Mouse (Mus musculus) stomach, embryonic 14.5 days (tissue): ENCODE measurements around the gene Wapl. TPM values are rescaled to one million over a fixed set of nuclear protein-coding genes. Genes with fewer than 3 reads are reported as not detected.
A peak's percentile ranks its signal among the peaks of the same experiment; 100 is the strongest.

Source experiments
- ATAC-seq: fragments of 200-750 bp; cut with Nextera tagmentation; 2 replicates; pipeline ENCODE4 v1.8.0; 2017; ENCODE audit warnings: low read depth, moderate TSS enrichment; ENCODE audit not compliant: insufficient number of reproducible peaks, insufficient read depth, low FRiP score
- H3K27ac ChIP-seq: fragments of 300-500 bp; sonication (generic); 2 replicates; pipeline ENCODE4 v1.5.1; 2014; ENCODE audit warnings: mild to moderate bottlenecking, low read length, moderate library complexity, mixed read lengths
- H3K27me3 ChIP-seq: fragments of 300-500 bp; sonication (generic); 2 replicates; pipeline ENCODE4 v1.6.1; 2014; ENCODE audit warnings: low read length, control low read depth, mixed read lengths; ENCODE audit not compliant: control insufficient read depth, insufficient read depth
- H3K36me3 ChIP-seq: fragments of 300-500 bp; sonication (generic); 2 replicates; pipeline ENCODE4 v1.6.1; 2014; ENCODE audit warnings: mild to moderate bottlenecking, control low read depth, low read length, moderate library complexity, mixed read lengths; ENCODE audit not compliant: control insufficient read depth, insufficient read depth
- H3K4me1 ChIP-seq: fragments of 300-500 bp; sonication (generic); 2 replicates; pipeline ENCODE4 v1.6.1; 2014; ENCODE audit warnings: low read length, control low read depth, mixed read lengths; ENCODE audit not compliant: control insufficient read depth, insufficient read depth
- H3K4me2 ChIP-seq: fragments of 300-500 bp; sonication (generic); replicated peaks from 2 replicates; pipeline ENCODE4 v1.6.1; 2014; ENCODE audit warnings: low read depth, low read length, control low read depth
- H3K4me3 ChIP-seq: fragments of 300-500 bp; sonication (generic); 2 replicates; pipeline ENCODE4 v1.5.1; 2014; ENCODE audit warnings: low read depth, low read length, control low read depth
- H3K9ac ChIP-seq: fragments of 300-500 bp; sonication (generic); replicated peaks from 2 replicates; pipeline ENCODE4 v1.6.1; 2014; ENCODE audit warnings: low read depth, mild to moderate bottlenecking, control low read depth, low read length, moderate library complexity, mixed read lengths
- H3K9me3 ChIP-seq: fragments of 300-500 bp; sonication (generic); 2 replicates; pipeline ENCODE4 v1.6.1; 2016; ENCODE audit warnings: low read depth, low read length, control low read depth; ENCODE audit not compliant: control insufficient read depth
- WGBS: fragments of 180-500 bp; shearing (Covaris S2); extraction: QIAGEN DNeasy Blood & Tissue Kit; methylation state at CpG from one replicate; pipeline ENCODE4 v1.1.7; 2014; 5-methylcytosine and 5-hydroxymethylcytosine counted together
- polyA plus RNA-seq: library from polyadenylated mRNA; unstranded; fragments of >200 nt; fragmentation: Nextera tagmentation; extraction: Ambion mirVana; gene quantifications from 2 replicates; pipeline ENCODE4 v1.2.1, GENCODE M21; 2014

Wapl gene
- polyA plus RNA-seq, 1 experiment from 2014 or later, result 31.1 TPM

DNA sequence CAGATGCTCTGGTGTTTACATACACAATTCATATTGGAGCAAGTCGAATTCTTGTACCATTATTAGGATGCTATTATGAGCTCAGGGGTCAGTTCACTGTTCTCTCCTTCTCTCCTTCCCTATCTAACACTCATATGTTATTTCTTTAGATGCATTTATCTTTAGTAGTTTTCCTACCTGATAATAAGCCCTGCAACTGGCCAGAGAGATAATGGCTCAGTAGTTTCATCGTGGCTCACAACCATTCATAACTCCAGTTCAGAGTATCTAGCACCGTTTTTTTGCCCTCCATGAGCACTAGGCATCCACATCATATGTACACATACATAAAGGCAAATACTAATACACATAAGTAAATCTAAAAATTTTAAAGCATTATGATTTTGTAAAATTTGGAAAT lies 44.4 kb downstream of the Wapl start:
- no peak for ATAC-seq
- H3K4me2 ChIP-seq, result no peak overlapping the region
- 93% methylated on average over 3 of the region's 3 CpGs for WGBS

DNA sequence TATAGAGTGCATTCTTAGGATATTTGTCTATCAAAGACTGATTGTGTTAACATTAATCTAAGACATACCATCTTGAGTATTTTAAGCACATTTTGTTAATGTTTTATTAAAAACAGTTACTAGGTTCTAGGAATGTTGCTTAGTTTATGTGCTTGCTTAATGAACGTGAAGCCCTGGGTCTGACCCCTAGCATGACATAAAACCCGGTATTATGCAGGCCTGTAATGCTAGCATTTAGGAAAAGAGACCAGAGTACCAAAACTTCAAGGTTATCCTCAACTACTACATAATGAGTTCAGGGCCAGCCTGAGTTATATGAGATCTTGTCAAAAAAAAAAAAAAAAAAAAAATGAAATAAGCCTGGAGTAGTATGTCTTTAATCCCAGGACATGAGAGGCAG lies 54.0 kb downstream of the Wapl start:
- H3K27ac ChIP-seq, result no peak overlapping the region
- H3K9ac ChIP-seq, result no peak overlapping the region
- peaks cover 11% of the 10 kb centered on the region for H3K36me3 ChIP-seq
- no peaks in the 10 kb centered on the region for H3K9me3 ChIP-seq
- 89% methylated on average over 2 of the region's 2 CpGs for WGBS
- no peak for ATAC-seq
- H3K4me1 ChIP-seq, result no peaks in the 10 kb centered on the region
- H3K4me2 ChIP-seq, result no peak overlapping the region
- no peak overlapping the region for H3K4me3 ChIP-seq
- H3K27me3 ChIP-seq, result no peaks in the 10 kb centered on the region

More for the DNA sequence above, 44.4 kb downstream of the Wapl start:
- no peaks in the 10 kb centered on the region for H3K27me3 ChIP-seq
- no peaks in the 10 kb centered on the region for H3K4me1 ChIP-seq
- peaks cover 4% of the 10 kb centered on the region; the same call in 1 of the 2 replicates for H3K36me3 ChIP-seq
- H3K4me3 ChIP-seq, result no peak overlapping the region
- no peak overlapping the region for H3K27ac ChIP-seq
- no peaks in the 10 kb centered on the region for H3K9me3 ChIP-seq
- H3K9ac ChIP-seq, result no peak overlapping the region

DNA sequence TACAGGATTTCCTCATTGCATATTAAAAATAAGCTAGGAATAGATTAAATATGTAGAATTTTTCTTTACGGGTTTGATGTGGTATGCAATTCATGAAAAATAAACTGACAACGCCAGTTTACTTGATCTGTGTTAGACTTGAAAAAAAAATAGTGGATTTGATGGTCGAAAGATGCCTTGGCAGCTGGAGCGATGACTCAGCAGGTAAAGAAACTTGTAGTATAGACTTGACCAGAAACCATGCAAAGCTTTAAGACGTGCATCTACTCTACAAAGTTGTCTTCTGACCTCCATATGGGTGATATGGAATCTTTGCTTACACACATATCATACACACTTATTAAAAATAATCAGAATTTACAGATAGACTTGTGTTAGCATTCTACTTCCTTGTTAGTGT lies 61.7 kb downstream of the Wapl start:
- Histone ChIP-seq H3K4me3 (no peak overlapping the region), H3K9ac (no peak overlapping the region), H3K27ac (no peak overlapping the region), H3K9me3 (no peaks in the 10 kb centered on the region), H3K27me3 (no peaks in the 10 kb centered on the region), H3K4me1 (no peaks in the 10 kb centered on the region), H3K36me3 (peaks cover 30% of the 10 kb centered on the region), H3K4me2 (no peak overlapping the region)
- ATAC-seq, result no peak
- WGBS, result 90% methylated on average over 5 of the region's 5 CpGs

DNA sequence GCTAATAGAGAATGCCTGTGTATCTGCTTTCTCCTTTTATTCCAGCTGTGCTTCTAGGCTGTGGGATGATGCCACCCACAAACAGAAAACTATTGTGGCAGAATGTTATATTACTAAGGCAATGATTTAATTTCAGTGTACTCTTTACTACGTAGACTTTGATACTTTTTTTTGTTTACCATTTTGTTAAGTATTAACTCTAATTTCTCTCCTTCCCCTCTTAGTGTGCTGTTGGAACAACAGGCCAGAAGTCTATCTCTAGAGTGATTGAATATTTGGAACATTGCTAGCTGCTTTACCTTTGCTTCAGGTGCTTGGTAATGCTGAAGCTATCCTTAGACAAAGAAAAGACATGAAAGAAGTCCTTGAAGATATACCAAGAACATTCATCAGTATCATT lies 71.7 kb downstream of the Wapl start:
- H3K36me3 ChIP-seq, result peaks cover 38% of the 10 kb centered on the region
- H3K4me3 ChIP-seq, result no peak overlapping the region
- no peak overlapping the region for H3K27ac ChIP-seq
- ATAC-seq, result no peak
- H3K27me3 ChIP-seq, result no peaks in the 10 kb centered on the region
- H3K9me3 ChIP-seq, result no peaks in the 10 kb centered on the region
- H3K9ac ChIP-seq, result no peak overlapping the region
- H3K4me2 ChIP-seq, result no peak overlapping the region
- WGBS, result 93% methylated on average over 1 of the region's 1 CpGs
- H3K4me1 ChIP-seq, result no peaks in the 10 kb centered on the region

DNA sequence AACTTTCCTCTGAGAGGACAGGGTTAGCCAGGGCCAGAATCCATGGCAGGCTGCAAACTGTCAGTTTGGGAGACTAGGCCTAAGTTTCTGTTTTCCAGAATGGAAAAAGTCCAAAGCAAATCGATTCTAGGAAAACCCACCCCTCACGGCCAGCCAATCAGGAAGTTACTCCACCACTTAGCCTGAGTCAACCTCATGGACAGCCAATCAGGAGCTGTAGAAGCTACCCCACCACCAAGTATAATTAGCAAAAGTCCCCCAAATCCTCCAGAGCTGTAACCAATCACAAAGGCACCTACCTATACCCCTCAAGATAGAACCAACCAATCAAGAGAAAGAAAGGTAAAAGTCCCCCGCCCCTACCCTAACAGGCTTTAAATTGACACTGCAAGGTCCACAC lies 82.0 kb downstream of the Wapl start:
- Histone ChIP-seq H3K4me2 (no peak overlapping the region), H3K27me3 (no peaks in the 10 kb centered on the region), H3K36me3 (no peaks in the 10 kb centered on the region), H3K27ac (no peak overlapping the region), H3K9me3 (no peaks in the 10 kb centered on the region), H3K4me3 (no peak overlapping the region), H3K4me1 (no peaks in the 10 kb centered on the region), H3K9ac (no peak overlapping the region)
- no peak for ATAC-seq
- WGBS, result 84% methylated on average over 3 of the region's 3 CpGs

DNA sequence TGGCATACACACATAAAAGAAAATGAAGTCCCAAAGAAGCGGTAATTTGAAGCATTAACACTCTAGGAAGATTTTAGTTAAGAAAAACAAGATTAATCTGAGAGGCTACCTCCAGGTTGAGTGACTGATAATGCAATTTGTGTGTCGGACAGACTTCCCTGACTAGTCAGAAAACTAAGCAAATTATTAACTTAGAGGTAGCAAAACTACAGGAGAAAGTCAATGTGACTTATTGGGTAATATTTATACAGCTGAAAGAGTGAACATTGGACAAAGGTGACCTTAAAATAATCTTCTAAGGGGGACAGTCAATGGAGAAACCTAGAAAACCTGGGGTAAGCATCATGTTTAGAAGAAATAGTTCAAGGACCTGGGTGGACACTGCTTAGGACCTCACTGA lies 86.2 kb downstream of the Wapl start:
- Histone ChIP-seq H3K36me3 (no peaks in the 10 kb centered on the region), H3K4me2 (no peak overlapping the region), H3K9me3 (no peaks in the 10 kb centered on the region), H3K4me1 (peaks cover 11% of the 10 kb centered on the region), H3K27ac (no peak overlapping the region), H3K27me3 (no peaks in the 10 kb centered on the region), H3K9ac (no peak overlapping the region), H3K4me3 (no peak overlapping the region)
- 53% methylated on average over 2 of the region's 2 CpGs for WGBS
- ATAC-seq, result no peak

DNA sequence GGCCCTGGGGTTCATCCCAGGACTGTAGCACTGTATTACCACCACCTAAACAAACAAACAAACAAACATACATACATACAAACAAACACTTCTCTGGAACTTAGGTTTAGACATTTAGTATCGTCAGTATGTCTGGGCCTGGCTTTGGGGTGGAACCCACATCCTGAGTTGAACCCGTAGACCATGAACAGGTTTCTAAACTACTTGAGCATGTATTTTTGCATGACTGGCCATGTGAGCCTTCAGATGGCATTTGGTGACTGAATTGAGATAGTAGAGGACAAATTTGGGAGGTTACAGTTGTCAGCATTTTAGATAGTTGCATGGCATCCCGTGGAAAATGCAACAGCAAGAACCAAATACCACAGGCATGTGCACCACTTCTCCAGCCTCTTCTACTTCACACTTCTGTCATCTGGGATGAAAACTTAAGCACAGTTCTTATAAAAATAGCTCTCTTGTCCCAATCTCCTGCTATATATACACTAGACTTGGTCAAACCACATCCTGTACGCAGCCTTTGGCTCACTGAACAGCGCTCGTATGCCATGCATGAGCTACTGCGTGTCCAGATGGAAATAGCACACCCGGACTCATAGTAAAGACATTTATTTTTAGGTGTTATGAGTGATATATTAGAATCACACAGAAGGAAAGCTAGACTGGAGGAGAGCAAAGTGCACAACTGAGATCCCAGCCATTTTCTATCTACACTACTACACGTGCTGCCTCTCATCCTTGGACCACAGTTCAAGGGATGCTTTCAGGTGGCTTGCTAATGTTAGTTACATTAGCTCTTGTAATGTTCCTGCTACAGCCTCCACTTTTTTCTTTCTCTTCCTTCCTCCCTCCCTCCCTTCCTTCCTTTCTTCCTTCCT lies 87.6 kb downstream of the Wapl start:
- Histone ChIP-seq H3K9me3 (no peaks in the 10 kb centered on the region), H3K27ac (no peak overlapping the region), H3K4me3 (no peak overlapping the region), H3K36me3 (no peaks in the 10 kb centered on the region), H3K27me3 (no peaks in the 10 kb centered on the region), H3K4me2 (no peak overlapping the region), H3K9ac (no peak overlapping the region), H3K4me1 (peaks cover 11% of the 10 kb centered on the region)
- no peak for ATAC-seq
- 93% methylated on average over 9 of the region's 9 CpGs for WGBS

DNA sequence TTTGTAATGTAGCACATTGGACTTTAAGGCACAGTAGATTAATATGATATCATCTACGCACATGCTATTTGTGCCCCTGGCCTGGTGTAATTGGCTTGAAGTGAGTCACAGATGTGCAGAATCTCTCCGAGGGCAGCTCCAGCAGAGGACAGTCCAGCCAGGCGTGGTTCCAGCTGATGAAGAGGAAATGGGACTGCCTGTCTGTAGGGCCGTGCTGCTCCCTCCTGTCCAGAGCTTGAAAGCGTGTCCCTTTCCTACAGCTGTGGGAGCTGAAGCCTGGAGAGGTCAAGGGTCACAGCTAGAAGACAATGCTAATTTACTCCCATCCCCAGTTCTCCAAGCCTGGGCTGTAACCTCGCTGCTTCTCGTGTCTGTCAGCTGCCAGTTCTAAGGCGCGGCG lies 89.0 kb downstream of the Wapl start:
- ATAC-seq, result peak; percentile 12; the same call in 1 of the 2 replicates
- Histone ChIP-seq H3K27ac (peak overlapping the region; percentile 80; the same call in 1 of the 2 replicates), H3K36me3 (no peaks in the 10 kb centered on the region), H3K9me3 (no peaks in the 10 kb centered on the region), H3K27me3 (no peaks in the 10 kb centered on the region), H3K4me2 (no peak overlapping the region), H3K4me1 (peaks cover 11% of the 10 kb centered on the region), H3K9ac (no peak overlapping the region), H3K4me3 (no peak overlapping the region)
- 52% methylated on average over 10 of the region's 10 CpGs for WGBS
